Mouse (Mus musculus) neural tube, postnatal 0 days (tissue): ENCODE results near the gene Tut1. TPM values are rescaled to one million over a fixed set of nuclear protein-coding genes. Genes with fewer than 3 reads are reported as not detected.

ENCODE experiments used
- polyA plus RNA-seq: library from polyadenylated mRNA; unstranded; fragments of >200 nt; fragmentation: Nextera tagmentation; extraction: Ambion mirVana; gene quantifications from 2 replicates; pipeline ENCODE4 v1.2.1, GENCODE M21; 2015

Gene Tut1
- 15.0 and 18.8 TPM in 2 replicates for polyA plus RNA-seq

GRCm38 (mm10) chr19:8953135-8954039 lies at the start of gene Tut1:
TSS of gene Tut1 (plus strand) at chr19:8953847.

GRCm38 (mm10) chr19:8920073-8920736 lies 33.4 kb upstream of the Tut1 start, which contains the start of gene B3gat3:
TSS of gene B3gat3 (plus strand) at chr19:8920374.

GRCm38 (mm10) chr19:8929224-8930088 lies 24.2 kb upstream of the Tut1 start, which contains the start of the genes Rom1 and Eml3:
TSS of gene Rom1 (minus strand) at chr19:8929356.
TSS of gene Eml3 (plus strand) at chr19:8929552.

GRCm38 (mm10) chr19:8941515-8942217 lies 12.0 kb upstream of the Tut1 start, which contains the start of gene Mta2:
TSS of gene Mta2 (plus strand) at chr19:8941875.

GRCm38 (mm10) chr19:8966590-8967372 lies 13.1 kb downstream of the Tut1 start, which contains the start of gene Eef1g:
TSS of gene Eef1g (plus strand) at chr19:8967041.

GRCm38 (mm10) chr19:8989066-8989566 lies 35.5 kb downstream of the Tut1 start, which contains the start of gene Ahnak:
TSS of gene Ahnak (plus strand) at chr19:8989284.

Other genes starting within 250 kb of the Tut1 start
- 178 and 184 TPM in 2 replicates for gene Slc3a2, start 230.5 kb upstream of the Tut1 start, polyA plus RNA-seq
- gene Wdr74, start 218.0 kb upstream of the Tut1 start, polyA plus RNA-seq: 76.3 and 80.4 TPM in 2 replicates
- gene 1700092M07Rik, start 213.1 kb upstream of the Tut1 start, polyA plus RNA-seq: 0.85 and 2.0 TPM in 2 replicates
- 86.2 and 95.5 TPM in 2 replicates for gene Stx5a, start 212.4 kb upstream of the Tut1 start, polyA plus RNA-seq
- 63.2 and 80.5 TPM in 2 replicates for gene Nxf1, start 196.8 kb upstream of the Tut1 start, polyA plus RNA-seq
- 257 and 285 TPM in 2 replicates for gene Tmem223, start 182.9 kb upstream of the Tut1 start, polyA plus RNA-seq
- 31.8 and 35.1 TPM in 2 replicates for gene Tmem179b, start 179.4 kb upstream of the Tut1 start, polyA plus RNA-seq
- gene Taf6l, start 167.4 kb upstream of the Tut1 start, polyA plus RNA-seq: 23.3 and 25.3 TPM in 2 replicates
- 167 and 188 TPM in 2 replicates for gene Polr2g, start 155.3 kb upstream of the Tut1 start, polyA plus RNA-seq
- gene Zbtb3, start 151.3 kb upstream of the Tut1 start, polyA plus RNA-seq: 5.0 and 5.5 TPM in 2 replicates
- 45.1 and 45.3 TPM in 2 replicates for gene Ttc9c, start 134.5 kb upstream of the Tut1 start, polyA plus RNA-seq
- 6.9 and 7.5 TPM in 2 replicates for gene Hnrnpul2, start 133.8 kb upstream of the Tut1 start, polyA plus RNA-seq
- gene AC129217.1, start 124.1 kb upstream of the Tut1 start, polyA plus RNA-seq: not detected in 2 replicates
- 124 and 129 TPM in 2 replicates for gene Bscl2, start 116.4 kb upstream of the Tut1 start, polyA plus RNA-seq
- gene Gng3, start 114.7 kb upstream of the Tut1 start, polyA plus RNA-seq: 623 and 651 TPM in 2 replicates
- 1.4 and 2.2 TPM in 2 replicates for gene Lrrn4cl, start 103.1 kb upstream of the Tut1 start, polyA plus RNA-seq
- 150 and 155 TPM in 2 replicates for gene Ubxn1, start 82.4 kb upstream of the Tut1 start, polyA plus RNA-seq
- 70.9 and 75.2 TPM in 2 replicates for gene Uqcc3, start 72.9 kb upstream of the Tut1 start, polyA plus RNA-seq
- 19.7 and 26.1 TPM in 2 replicates for gene Lbhd1, start 70.1 kb upstream of the Tut1 start, polyA plus RNA-seq
- gene Gm49403, start 69.9 kb upstream of the Tut1 start, polyA plus RNA-seq: not detected in 2 replicates
- 43.2 and 44.0 TPM in 2 replicates for gene 1810009A15Rik, start 65.0 kb upstream of the Tut1 start, polyA plus RNA-seq
- 0.21 TPM in 1 of 2 replicates, not detected in the other for gene Gm49416, start 64.9 kb upstream of the Tut1 start, polyA plus RNA-seq
- 21.7 and 23.3 TPM in 2 replicates for gene Ints5, start 60.8 kb upstream of the Tut1 start, polyA plus RNA-seq
- gene Ganab, start 55.8 kb upstream of the Tut1 start, polyA plus RNA-seq: 47.1 and 53.9 TPM in 2 replicates
- gene B3gat3, start 33.5 kb upstream of the Tut1 start, polyA plus RNA-seq: 83.2 and 86.3 TPM in 2 replicates
- 5.2 and 5.4 TPM in 2 replicates for gene Rom1, start 24.5 kb upstream of the Tut1 start, polyA plus RNA-seq
- 14.3 and 15.3 TPM in 2 replicates for gene Eml3, start 24.3 kb upstream of the Tut1 start, polyA plus RNA-seq
- gene Mta2, start 12.0 kb upstream of the Tut1 start, polyA plus RNA-seq: 58.6 and 60.1 TPM in 2 replicates
- 250 and 257 TPM in 2 replicates for gene Eef1g, start 13.2 kb downstream of the Tut1 start, polyA plus RNA-seq
- gene Ahnak, start 35.4 kb downstream of the Tut1 start, polyA plus RNA-seq: 9.2 and 15.0 TPM in 2 replicates
- not detected in 2 replicates for gene Scgb1a1, start 134.1 kb downstream of the Tut1 start, polyA plus RNA-seq
- gene Asrgl1, start 181.8 kb downstream of the Tut1 start, polyA plus RNA-seq: 52.7 and 53.1 TPM in 2 replicates